Mouse (Mus musculus) cortical plate, adult 2 months (tissue): ENCODE data around the gene Sgsm1. TPM values are rescaled to one million over a fixed set of nuclear protein-coding genes. Genes with fewer than 3 reads are reported as not detected.

ENCODE experiments used
- H3K27ac ChIP-seq: fragments of 200-500 bp; 2 replicates; pipeline ENCODE4 v1.5.1; 2012; ENCODE audit warnings: low read length, control low read depth, inconsistent platforms; ENCODE audit not compliant: insufficient read depth
- H3K4me1 ChIP-seq: fragments of 200-500 bp; 2 replicates; pipeline ENCODE4 v1.6.1; 2011; ENCODE audit warnings: low read length; ENCODE audit not compliant: control insufficient read depth, insufficient read depth
- H3K4me3 ChIP-seq: fragments of 200-500 bp; 2 replicates; pipeline ENCODE4 v1.5.1; 2011; ENCODE audit warnings: mild to moderate bottlenecking, low read length, control low read depth; ENCODE audit not compliant: insufficient read depth
- CTCF ChIP-seq: fragments of 200-500 bp; IDR thresholded peaks from 2 replicates; pipeline ENCODE4 v1.5.1; 2011; ENCODE audit warnings: mild to moderate bottlenecking, control low read depth, low read length; ENCODE audit not compliant: insufficient read depth; ENCODE audit errors: extremely low read depth
- POLR2A ChIP-seq: fragments of 200-500 bp; IDR thresholded peaks from 2 replicates; pipeline ENCODE4 v1.6.1; 2011; ENCODE audit warnings: mild to moderate bottlenecking, low read length, control low read depth; ENCODE audit not compliant: insufficient read depth; ENCODE audit errors: extremely low read depth
- polyA plus RNA-seq: library from polyadenylated mRNA; depleted of rRNA; stranded (reverse); fragments of >200 nt; gene quantifications from 2 replicates; pipeline ENCODE4 v1.2.3, GENCODE M21; 2012

Gene Sgsm1
- polyA plus RNA-seq, 1 experiment = 58.1 TPM

GRCm38 (mm10) chr5:113287762-113288161 is 22.8 kb downstream of the Sgsm1 start:
- Histone ChIP-seq H3K4me3 (no peak overlapping the region), H3K4me1 (peaks cover 11% of the 10 kb centered on the region), H3K27ac (no peak overlapping the region)
- no peak for TF ChIP-seq POLR2A
- TF ChIP-seq CTCF = no peak

DNA sequence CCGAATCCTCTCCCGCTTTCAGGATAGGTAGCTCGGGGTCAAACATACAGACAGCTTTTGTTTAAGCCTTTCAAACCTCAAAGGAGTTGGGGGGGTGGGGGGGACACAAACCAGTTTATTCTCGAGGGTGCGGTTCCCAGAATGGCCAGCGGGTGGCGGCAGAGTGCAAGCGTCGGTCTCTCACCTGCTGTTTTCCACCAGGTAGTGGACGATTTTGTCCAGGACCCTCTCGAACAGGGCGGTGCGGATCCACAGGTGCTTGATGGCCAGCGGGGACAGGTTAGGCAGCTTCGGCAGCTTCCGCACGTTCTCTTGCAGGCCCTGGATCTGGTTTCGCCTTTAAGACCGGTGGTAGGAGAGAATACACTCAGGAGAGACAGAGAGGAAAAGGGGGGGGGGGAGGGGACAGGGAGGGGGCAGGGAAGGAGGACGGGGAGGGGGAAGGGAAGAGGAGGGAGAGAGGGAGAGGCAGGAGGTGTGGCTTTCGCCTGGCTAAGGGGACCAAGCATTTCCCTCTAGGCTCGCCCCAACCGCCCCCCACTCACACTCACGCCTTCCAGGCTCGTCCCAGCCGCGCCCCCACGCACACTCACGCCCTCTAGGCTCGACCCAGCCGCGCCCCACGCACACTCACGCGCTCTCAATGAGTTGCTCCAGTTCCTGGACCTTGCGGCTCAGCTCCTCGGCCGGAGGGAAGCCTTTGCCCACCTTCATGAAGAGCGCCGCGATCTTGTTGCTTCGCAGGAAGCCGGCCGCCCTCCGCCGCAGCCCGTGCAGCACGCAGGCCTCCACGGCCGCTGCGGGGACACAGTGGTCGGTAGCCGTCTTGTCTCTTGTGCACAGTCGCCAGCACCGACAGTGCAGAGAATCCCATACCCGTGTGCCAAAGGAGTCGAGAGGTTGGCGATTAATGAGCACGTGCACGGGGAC is 23.7 kb downstream of the Sgsm1 start:
- Histone ChIP-seq H3K4me3 (no peak overlapping the region), H3K27ac (0 out of 2 replicates have a peak overlapping the region, but pooled peaks have one; percentile 12), H3K4me1 (peaks cover 9% of the 10 kb centered on the region)
- TF ChIP-seq CTCF = peak; percentile 59
- TF ChIP-seq POLR2A = no peak

GRCm38 (mm10) chr5:113286048-113286447 is 24.5 kb downstream of the Sgsm1 start:
- H3K4me3 ChIP-seq = no peak overlapping the region
- peaks cover 9% of the 10 kb centered on the region for H3K4me1 ChIP-seq
- TF ChIP-seq CTCF = no peak
- no peak for TF ChIP-seq POLR2A
- no peak overlapping the region for H3K27ac ChIP-seq

DNA sequence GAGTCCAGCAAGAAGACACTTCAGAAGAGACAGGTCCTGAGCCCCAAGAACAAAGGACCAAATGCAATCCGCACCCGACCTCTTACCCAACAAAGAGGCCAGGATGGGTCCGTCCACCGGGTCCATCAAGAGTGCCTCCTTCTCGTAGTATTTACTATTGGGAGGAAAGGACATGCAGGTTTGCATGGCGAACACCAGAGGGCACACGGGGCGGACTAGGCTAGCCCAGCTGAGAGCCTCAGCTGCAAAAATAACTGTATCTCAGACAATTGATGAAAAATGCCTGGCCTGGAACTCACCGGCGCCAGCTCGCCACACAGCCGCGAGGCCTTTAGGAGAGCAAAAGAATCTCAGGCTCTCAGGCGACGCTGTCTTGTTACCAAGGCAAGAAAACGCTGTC is 25.0 kb downstream of the Sgsm1 start:
- H3K4me1 ChIP-seq = peaks cover 9% of the 10 kb centered on the region
- H3K27ac ChIP-seq = no peak overlapping the region
- no peak overlapping the region for H3K4me3 ChIP-seq

DNA sequence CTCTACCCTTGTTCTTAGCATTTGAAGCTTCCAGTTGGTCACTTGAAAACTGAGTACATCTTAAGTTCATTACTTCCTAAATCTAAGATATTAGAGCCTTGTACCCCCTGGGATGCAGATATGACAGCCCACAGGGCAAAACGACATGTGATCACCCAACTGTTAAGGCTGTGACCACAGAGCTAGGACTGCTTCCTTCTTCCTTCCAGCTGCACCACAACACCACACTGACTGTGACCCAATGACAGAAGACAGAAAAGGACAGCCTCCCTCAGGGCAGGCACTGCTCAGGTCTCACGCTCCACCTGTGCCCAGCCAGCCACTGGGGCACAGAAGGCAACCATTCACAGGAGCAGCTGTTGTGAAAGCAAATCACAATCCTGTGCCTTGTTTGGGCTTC is 26.9 kb downstream of the Sgsm1 start:
- no peak overlapping the region for H3K27ac ChIP-seq
- TF ChIP-seq CTCF = no peak
- no peak for TF ChIP-seq POLR2A
- no peak overlapping the region for H3K4me3 ChIP-seq
- H3K4me1 ChIP-seq = peaks cover 7% of the 10 kb centered on the region

More for the DNA sequence above, 25.0 kb downstream of the Sgsm1 start:
- TF ChIP-seq POLR2A = no peak
- no peak for TF ChIP-seq CTCF

- Histone ChIP-seq H3K27ac (no peak overlapping the region), H3K4me3 (no peak overlapping the region), H3K4me1 (peaks cover 3% of the 10 kb centered on the region)
- TF ChIP-seq POLR2A (no peak), CTCF (no peak)
Observed at GRCm38 (mm10) chr5:113281557-113281956, 29.0 kb downstream of the Sgsm1 start.

DNA sequence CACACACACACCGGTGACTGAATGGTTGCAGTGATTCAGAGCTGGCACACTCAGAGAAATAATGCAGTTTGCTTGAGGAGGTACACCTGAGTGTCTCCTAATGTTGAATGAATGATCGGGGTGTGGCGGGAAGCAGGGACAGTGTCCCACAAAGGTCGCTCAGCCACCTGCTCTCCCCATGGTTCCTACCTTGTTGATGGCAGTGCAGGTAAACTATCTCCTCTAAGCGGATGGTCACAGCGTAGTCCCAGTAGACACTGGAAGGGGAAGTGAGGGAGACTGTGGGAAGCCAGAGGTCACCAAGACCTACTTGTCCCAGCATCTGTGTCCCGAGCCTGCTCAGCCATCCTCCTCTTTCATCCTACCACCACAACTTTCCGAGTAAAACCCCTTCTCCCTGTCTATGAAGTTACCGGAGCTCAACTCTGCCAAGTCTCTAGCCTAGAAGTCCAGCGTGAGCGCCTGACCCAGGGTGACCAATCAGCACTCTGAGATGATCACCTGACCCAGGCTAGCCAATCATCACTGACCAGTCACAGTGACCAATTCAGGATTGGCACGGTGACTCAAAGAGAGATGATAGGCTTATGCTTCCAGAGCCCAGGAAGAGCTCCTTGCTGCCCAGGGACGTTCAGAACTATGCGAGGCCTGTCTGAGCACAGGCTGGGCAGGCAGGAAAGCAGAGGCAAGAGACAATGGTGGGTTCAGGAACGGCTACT is 30.3 kb downstream of the Sgsm1 start:
- Histone ChIP-seq H3K4me3 (no peak overlapping the region), H3K27ac (no peak overlapping the region), H3K4me1 (peaks cover 3% of the 10 kb centered on the region)
- TF ChIP-seq CTCF (no peak), POLR2A (no peak)

- TF ChIP-seq CTCF (no peak), POLR2A (no peak)
- Histone ChIP-seq H3K4me1 (no peaks in the 10 kb centered on the region), H3K27ac (no peak overlapping the region), H3K4me3 (no peak overlapping the region)
Observed at GRCm38 (mm10) chr5:113275839-113276238, 34.7 kb downstream of the Sgsm1 start.

GRCm38 (mm10) chr5:113271207-113271811 is 39.3 kb downstream of the Sgsm1 start:
- TF ChIP-seq CTCF = no peak
- TF ChIP-seq POLR2A = no peak
- Histone ChIP-seq H3K27ac (no peak overlapping the region), H3K4me3 (no peak overlapping the region), H3K4me1 (no peaks in the 10 kb centered on the region)
